Mouse (Mus musculus) spleen, postnatal 36 days (tissue): ENCODE results near the gene Hsd17b1.

Experiments
- DNase-seq, 2 experiments: peaks; one replicate each; pipeline ENCODE4 v3.0.0; 2022; ENCODE audit warnings: low spot score in 2 of 2, mixed read lengths in 1 of 2

Hsd17b1 gene

GRCm38 (mm10) chr11:101060126-101060525 is 18.1 kb upstream of the Hsd17b1 start:
- no peak for DNase-seq

GRCm38 (mm10) chr11:101061049-101061448 is 17.2 kb upstream of the Hsd17b1 start:
- no peak for DNase-seq

DNA sequence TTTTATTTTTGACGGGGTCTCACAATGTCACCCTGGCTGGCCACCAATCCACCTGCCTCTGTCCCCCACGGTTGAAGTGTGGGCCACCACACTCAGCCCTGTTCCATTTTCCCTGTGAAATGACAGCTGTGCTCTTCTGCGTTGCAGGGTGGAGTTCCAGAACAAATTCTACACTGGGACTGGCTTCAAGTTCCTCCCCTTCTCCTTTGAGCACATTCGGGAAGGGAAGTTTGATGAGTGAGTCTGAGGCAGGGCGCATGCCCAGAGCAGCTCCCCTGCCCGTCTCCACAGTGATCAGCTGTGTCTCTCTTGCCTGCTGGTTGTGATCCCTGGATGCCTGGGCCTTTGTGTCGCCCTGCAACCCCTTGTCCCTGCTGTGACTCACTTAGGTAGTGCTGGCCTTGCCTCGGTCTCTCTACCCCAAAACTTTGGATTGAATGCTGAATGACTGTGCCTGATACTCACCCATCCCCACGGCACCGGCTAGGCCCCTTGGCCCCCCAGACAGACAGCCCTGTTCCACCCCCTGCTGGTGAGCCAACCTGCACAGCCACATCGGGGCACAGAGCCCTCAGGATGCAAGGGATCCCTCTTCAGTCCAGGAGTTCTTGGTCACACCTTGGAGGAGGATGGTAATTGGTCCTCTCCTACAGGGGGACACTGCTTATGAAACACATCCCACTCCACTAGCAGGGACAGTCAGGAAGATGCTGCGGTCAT is 15.9 kb upstream of the Hsd17b1 start:
- no peak for DNase-seq

DNA sequence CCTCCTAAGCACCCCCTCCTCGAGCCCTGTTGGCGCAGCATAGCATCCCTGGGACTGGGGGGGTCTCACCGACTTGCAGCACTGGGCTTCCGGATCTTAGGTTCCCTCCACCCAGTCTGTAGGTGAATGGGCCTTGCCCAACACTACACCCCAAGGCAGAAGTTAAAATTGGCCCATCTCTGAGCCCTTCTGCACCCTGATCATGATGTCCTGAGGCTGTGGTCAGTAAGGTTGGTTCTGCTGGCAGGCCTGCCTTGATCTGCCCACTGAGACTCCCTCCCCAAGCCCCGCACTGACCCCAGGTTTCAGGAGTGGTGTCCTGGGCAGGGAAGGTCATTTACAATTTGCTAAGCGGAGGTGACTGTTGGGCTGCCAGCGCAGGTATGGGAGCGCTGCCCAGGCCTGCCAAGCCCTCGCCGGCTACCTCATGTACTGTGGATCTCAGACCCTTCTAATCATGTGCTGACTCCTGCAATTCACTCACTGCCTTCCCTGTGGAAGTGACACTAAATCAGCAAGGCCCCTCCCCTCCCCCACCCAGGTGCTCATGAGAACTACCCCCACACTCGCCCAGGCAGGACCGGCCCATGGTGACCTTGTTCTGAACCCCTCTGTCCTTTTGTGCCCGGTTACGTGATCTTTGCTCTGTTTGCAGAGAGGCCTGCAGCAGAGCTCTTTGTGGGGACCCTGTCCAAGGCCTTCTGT is 15.1 kb upstream of the Hsd17b1 start:
- no peak for DNase-seq

DNA sequence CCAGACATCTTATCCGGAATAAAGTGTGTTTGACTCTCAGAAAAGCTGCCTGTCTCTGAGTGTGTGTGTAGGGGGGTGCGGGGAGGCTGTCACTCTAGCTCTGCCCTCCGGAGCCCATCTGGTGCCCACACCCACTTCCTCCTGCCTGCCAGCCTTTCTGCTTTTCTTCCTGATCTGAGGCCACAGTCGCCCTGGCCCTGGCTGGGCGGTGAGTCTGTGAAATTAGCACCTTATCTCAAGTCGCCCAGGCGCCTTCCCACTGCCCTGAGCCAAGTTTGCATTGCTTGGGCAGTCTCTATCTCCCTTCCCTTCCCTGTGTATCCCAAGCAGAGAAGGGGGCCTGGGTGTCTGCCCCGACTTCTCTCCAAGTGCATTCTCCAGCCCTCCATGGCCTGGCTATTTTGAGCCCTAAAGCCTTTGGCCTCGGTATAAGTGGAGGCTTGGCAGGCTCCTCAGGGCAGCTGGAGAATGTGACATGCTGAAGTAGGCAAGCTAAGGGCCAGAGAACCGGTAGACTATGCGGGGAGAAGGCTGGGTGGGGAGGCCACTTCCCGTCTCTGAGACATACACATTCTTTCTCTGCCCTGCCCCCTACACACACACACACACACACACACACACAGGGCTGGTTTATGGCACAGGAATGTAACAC is 14.4 kb upstream of the Hsd17b1 start:
- DNase-seq, result peak; percentile 91 to 93

- DNase-seq, result no peak
Observed at GRCm38 (mm10) chr11:101064462-101064861, 13.7 kb upstream of the Hsd17b1 start.

DNA sequence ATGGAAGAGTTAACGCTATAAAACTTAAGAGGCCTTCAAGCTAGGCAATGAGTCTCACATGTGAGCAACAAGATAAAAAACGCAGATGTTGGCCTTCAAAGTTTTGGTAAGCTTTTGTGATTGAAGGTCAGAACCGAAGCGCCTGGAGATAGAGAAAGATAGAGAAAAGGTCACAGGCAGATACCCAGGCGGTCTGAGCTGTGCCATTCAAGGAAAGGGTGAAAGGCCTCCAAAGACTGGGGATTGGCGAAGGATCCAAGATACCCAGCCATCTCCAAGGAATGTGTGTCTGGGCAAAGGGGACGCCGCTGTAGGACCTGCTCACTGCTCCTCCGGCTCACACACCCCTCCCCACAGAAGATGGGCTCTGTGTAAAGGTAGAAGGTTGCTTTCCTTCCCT is 13.2 kb upstream of the Hsd17b1 start:
- no peak for DNase-seq

- peak; percentile 69 to 82 for DNase-seq
Observed at GRCm38 (mm10) chr11:101066549-101067412, 11.4 kb upstream of the Hsd17b1 start.

GRCm38 (mm10) chr11:101069391-101070188 is 8.6 kb upstream of the Hsd17b1 start, which contains the start of gene Naglu:
Naglu (plus strand) TSS chr11:101070012.
- peak; percentile 95 to 96 for DNase-seq

GRCm38 (mm10) chr11:101070189-101070527 is 8.1 kb upstream of the Hsd17b1 start:
- no peak for DNase-seq

DNA sequence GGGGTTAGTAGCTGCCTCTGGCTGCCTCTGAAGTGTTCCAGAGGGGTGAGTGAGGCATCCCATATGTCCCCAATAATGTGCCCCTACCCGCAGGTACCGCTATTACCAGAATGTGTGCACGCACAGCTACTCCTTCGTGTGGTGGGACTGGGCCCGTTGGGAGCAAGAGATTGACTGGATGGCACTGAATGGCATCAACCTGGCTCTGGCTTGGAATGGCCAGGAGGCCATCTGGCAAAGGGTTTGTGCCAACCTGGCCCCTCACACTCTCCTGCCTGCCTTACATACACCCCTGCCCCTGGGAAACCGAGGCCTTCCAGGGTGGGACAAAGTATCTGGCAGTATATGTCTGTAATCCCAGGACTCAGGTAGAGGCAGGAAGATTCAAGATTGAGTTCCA is 7.2 kb upstream of the Hsd17b1 start:
- no peak for DNase-seq

GRCm38 (mm10) chr11:101071810-101072428 is 6.3 kb upstream of the Hsd17b1 start:
- no peak for DNase-seq

DNA sequence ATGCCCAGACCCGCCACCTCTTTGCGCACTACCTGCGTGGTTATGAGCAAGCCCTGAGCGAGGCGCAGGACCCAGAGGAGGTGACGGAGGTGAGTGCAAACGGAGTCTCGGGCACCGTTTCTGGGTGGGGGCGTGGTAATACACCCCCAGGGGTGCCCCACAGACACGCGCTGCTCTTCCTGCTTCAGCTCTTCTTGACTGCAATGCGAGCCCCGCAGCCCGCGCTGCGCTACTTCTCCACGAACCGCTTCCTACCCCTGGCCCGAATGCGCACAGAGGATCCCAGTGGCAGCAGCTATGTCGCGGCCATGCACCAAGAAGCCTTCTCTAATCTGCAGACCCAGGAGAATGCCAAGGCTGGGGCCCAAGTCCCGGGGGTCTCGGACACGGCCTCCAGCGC is 1.5 kb downstream of the Hsd17b1 start:
- DNase-seq, result no peak

DNA sequence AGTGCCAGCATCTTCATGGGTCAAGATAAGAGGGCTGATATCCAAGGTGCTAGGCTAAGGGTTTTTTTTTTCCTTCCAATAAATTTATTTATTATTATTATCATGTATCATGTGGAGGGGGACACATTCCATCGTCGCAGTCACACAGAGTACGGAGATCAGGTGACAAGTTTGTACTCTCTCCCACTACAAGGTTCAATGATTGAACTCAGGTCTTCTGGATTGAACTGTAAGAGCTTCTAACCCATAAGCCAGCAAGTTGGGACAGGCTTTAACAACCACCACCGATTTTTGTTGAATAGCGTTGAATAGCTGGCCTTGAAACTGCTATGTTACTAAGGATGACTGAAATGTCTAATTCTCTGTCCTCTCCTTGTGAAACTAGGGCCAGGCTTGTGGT is 2.2 kb downstream of the Hsd17b1 start:
- no peak for DNase-seq

- DNase-seq, result no peak
Observed at GRCm38 (mm10) chr11:101081659-101082058, 3.4 kb downstream of the Hsd17b1 start.

- DNase-seq, result peak; percentile 81 to 83
Observed at GRCm38 (mm10) chr11:101082208-101083082, 4.2 kb downstream of the Hsd17b1 start, which contains the start of gene Coasy. Coasy (plus strand) TSS chr11:101082565.

DNA sequence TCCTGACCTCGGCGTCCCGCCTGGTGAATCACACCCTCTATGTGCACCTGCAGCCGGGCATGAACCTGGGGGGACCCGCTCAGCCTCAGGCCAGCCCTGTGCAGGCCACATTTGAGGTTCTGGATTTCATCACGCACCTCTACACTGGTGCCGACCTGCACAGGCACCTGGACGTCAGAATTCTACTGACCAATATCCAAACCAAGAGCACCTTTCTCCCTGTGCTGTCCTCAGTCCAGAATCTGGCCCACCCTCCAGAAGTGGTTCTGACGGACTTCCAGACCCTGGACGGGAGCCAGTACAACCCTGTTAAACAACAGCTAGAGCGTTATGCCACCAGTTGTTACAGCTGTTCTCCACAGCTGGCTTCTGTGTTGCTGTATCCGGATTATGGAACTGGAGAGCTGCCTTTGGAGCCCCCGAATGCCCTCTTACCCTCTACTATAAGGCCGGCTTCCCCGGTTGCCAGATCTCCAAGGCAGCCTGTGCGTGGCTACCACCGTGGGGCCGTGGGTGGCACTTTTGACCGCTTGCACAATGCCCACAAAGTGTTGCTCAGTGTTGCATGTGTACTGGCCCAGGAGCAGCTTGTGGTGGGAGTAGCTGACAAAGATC is 5.0 kb downstream of the Hsd17b1 start:
- DNase-seq, result no peak

DNA sequence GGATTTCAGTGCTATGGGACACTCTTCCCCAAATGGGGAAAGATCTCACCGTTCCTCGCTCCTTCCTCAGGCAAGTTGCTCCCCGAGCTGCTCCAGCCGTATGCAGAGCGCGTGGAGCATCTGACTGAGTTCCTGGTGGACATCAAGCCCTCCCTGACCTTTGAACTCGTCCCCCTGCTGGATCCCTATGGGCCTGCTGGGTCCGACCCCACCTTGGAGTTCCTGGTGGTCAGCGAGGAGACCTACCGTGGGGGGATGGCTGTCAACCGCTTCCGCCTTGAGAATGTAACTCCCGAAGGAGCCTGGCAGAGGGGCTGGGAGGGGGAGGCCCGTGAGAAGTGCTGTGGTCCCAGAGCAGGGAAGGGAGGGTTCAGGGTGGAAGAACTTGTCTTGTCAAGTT is 6.0 kb downstream of the Hsd17b1 start:
- DNase-seq, result no peak

DNA sequence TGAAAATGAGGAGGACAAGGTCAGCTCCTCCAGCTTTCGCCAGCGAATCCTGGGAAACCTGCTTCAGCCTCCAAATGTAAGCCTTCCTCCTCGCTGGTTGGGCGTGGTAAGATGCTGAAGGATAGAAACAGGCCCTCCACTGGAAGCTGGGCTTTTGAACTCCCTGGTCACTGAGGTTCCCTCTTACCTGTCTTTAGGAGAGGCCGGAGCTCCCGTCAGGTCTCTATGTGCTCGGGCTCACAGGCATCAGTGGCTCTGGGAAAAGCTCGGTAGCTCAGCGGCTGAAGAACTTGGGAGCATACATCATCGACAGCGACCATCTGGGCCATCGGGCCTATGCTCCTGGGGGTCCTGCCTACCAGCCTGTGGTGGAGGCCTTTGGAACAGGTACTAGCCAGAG is 6.6 kb downstream of the Hsd17b1 start:
- no peak for DNase-seq
